Mouse (Mus musculus) mature B cell (primary cell): ENCODE data around the gene A530084C06Rik.

Experiments used
- in situ Hi-C: fragments of 300-500 bp; cut with MboI; formaldehyde crosslinking; loops from 2 replicates; pipeline ENCODE4 v1.14.3; 2019

The A530084C06Rik gene

DNA sequence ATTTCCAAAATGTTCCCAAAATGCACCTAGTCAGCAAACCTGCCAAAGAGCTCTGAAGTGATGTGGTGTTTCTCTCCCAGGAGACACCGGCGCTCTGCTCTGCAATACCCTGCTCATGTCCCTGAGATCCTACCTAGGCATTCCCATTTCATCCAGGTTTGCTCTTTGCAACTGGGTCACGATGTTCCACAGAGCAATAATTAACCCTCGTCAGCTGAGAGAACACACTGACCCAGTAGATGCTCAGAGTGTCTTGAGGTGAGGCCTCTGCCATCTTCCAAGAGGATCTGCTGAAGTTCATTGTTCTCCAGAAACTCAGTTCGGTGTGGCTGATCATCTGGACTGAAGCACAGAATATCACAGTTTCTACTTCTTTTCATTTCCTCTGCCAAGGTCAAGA lies 16.1 kb downstream of the A530084C06Rik start:
- in situ Hi-C loops: no loop called here

DNA sequence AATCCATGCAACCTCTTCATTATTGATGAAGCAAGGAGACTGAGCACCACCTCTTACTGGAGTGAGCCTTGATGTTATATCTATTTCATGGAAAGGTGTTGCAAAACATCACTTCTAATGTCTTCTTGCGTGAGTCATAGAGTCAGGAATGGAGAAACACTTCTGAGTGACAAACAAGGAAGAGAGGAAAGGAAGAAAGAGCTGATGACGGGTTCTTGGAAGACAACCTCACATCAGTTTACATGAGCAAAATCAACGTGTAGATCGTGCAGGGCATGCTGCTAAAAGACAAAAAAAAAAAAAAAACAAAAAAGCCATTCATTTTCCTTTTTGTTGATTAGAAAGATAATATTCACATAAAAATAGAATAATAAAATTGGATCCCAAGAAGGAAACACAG lies 24.4 kb downstream of the A530084C06Rik start:
- in situ Hi-C loops: no loop called here

DNA sequence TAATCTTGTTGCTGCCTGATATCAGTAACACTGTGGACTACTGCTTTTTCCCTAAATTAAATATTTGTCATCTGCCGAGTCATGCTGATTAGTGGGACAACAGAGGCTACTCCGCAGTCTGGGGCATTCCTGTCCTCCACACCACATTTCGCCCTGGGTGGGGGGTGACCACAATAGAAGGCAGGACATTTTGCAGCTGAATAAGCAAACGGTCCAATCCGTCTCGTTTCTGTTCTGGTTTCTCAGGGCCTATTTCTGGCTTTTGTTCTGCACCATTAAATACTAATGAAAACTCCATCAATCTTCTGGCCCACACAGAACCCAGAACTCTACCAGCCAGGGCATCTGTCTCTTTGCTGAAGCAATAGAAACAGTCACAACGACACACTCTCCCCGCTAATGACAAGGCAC lies 27.5 kb downstream of the A530084C06Rik start:
- in situ Hi-C loops: no loop called here

DNA sequence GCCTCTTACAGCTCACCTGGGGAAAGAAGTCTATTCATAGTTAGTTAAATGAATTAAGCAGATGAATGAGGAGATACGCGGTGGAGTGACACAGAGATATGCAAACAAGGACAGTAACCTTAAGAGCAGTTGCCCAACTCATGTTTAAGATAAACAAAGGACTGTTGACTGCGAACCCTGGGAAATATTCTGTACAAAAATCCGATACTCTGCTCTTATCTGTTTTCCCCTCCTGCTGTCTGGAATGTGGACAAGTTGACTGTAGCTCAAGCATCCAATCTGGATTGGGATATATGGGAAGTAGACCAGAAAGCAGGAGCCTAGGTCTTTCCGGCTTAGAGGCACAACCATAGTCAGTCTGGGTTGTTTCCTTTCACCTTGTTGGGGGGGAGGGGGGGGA lies 27.9 kb downstream of the A530084C06Rik start:
- in situ Hi-C loops: no loop called here

DNA sequence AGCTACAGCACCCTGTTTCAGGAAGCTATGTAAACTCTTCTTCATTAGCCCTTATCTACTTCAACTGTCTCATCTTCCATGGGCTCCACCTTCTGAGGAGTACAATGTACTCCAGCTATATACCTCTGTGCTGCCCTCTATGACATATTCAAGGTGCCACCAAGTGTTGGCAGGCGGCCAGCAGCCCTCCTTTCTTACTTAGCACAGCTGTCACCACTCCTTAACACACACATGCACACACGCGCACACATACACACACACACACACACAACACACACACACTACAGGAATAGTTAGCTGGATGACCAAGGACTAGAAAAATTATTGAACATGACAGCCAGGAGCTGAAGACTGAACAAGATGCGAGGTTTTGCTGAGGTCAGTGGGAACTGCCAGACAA lies 34.2 kb downstream of the A530084C06Rik start:
- in situ Hi-C loops: no loop called here

DNA sequence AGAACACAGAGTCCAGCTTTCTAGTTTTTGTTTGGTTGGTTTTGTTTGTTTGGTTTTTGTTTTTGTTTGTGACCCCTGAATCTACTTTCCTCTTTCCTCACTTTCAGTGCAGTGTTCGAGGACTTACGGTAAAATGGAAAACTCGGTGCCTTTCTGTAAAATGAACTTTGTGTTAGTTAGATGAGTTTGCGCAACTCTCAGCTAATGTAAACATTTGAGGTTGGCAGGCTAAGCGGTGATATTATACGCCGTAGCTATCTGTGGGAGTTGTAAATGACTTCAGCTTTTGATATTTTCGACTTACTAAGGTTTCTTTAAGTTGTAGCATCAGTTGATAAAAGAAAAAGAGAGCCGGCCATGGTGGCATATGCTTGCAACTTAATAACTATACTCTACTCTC lies 40.2 kb downstream of the A530084C06Rik start:
- in situ Hi-C loops: no loop called here

DNA sequence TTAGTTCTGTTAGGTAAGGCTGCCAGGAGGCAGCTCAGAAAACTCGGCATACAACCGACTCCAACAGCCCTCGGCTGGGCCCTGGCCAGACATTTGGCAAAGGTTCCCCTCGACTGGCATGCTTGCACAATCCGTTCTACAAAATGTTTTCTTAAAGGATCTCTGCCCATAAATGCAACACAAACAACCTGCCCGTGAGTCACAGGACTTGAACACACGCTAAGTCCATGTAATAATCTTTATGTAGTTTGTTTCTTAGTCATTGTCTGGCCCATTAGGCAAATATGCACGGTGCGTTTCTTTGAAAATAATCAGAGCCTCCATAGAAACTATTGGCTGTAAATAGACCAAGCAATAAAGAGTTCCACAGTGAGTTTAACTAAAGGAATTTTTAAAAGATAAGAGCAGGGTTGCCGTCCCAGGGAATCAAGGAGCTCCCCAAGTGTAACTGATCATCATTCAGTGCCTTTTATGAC lies 40.7 kb downstream of the A530084C06Rik start:
- in situ Hi-C loops: no loop called here

DNA sequence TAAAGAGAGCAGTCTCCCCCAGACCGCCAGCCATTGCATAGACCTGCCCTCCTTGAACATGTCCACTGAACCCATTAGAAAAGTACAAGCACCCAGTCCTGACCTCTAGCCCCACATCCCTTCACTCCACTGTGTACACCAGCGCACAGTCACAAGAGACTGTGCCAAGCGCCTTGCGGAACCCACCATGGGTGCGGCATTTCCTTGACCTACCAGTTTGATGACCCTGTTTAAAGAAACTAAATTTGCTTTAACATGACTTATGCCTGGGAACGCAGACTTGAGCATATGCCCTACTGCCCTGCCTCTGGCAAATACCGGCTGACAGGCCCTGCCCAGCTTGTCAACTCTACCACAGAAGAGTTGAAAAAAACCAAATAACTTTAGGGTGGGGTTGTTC lies 43.9 kb downstream of the A530084C06Rik start:
- in situ Hi-C loops: no loop called here

DNA sequence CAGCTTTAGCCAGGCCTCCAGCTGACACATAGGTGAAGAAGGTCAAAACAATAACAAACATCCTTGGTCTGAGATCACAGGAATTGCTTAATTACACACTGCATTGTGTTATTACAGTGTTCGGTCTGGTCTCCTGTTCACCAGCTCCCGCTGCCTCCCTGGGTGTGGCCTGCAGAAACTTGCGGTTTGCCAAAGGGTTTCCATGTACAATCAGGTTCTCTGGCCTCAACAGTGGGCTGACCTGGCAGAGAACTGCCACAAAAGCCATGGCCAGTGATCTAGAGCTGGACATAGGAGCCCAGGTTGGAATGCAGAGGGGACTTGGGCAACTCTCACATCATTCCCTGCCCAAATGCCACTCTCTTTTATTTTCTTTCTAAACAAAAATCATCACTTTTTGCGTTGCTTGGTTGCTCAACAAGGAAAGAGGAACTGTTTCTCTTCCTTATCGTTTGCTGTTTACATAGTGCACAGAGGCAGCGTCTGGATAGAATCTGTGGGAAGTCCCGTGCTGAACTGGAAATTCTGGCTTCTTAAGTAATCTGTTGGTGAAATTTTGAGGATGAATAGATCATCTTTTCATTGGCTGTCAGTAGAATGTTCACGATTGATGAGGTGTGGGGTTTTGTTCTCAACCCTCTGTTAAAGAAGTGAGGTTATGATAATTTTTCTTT lies 52.5 kb downstream of the A530084C06Rik start:
- in situ Hi-C loops: no loop called here
